Mouse (Mus musculus): ENCODE data around the gene 1700017N19Rik. TPM values are rescaled to one million over a fixed set of nuclear protein-coding genes. Genes with fewer than 3 reads are reported as not detected.

1700017N19Rik gene
- polyA plus RNA-seq, 1 experiment = not detected

GRCm38 (mm10) chr10:100575294-100575693 lies 15.0 kb upstream of the 1700017N19Rik start:
- no peaks in the 10 kb centered on the region for H3K4me1 ChIP-seq (ENCODE audit: control insufficient read depth, insufficient read depth, insufficient read length)
- H3K4me3 ChIP-seq (ENCODE audit: extremely low read depth, insufficient read depth, insufficient read length) = no peak overlapping the region
- no peak overlapping the region for H3K27ac ChIP-seq (ENCODE audit: insufficient read depth, low read length)
- H3K36me3 ChIP-seq (ENCODE audit: control insufficient read depth, insufficient read depth, low read length) = peaks cover 5% of the 10 kb centered on the region; the same call in 1 of the 2 replicates
- WGBS = 90% methylated on average over 7 of the region's 7 CpGs
- TF ChIP-seq CTCF (IDR thresholded peaks at IDR 0.05; ENCODE audit: extremely low read depth, insufficient read depth, insufficient read length, insufficient replicate concordance) (no peak), POLR2A (IDR thresholded peaks at IDR 0.05; ENCODE audit: low read depth, low read length) (no peak)
- no peak for DNase-seq (ENCODE audit: low read depth in 1 of 2, low spot score in 2 of 2)
- H3K27me3 ChIP-seq (ENCODE audit: control insufficient read depth, insufficient read depth, low read length) = no peaks in the 10 kb centered on the region

- no peak for DNase-seq (ENCODE audit: low read depth in 1 of 2, low spot score in 2 of 2)
- TF ChIP-seq CTCF (IDR thresholded peaks at IDR 0.05; ENCODE audit: extremely low read depth, insufficient read depth, insufficient read length, insufficient replicate concordance) (no peak), POLR2A (IDR thresholded peaks at IDR 0.05; ENCODE audit: low read depth, low read length) (no peak)
- Histone ChIP-seq H3K4me1 (ENCODE audit: control insufficient read depth, insufficient read depth, insufficient read length) (0 out of 2 replicates have a peak, but pooled peaks cover 2% of the 10 kb centered on the region), H3K27ac (ENCODE audit: insufficient read depth, low read length) (no peak overlapping the region), H3K4me3 (ENCODE audit: extremely low read depth, insufficient read depth, insufficient read length) (no peak overlapping the region), H3K36me3 (ENCODE audit: control insufficient read depth, insufficient read depth, low read length) (no peaks in the 10 kb centered on the region), H3K27me3 (ENCODE audit: control insufficient read depth, insufficient read depth, low read length) (no peaks in the 10 kb centered on the region)
- WGBS = 90% methylated on average over 3 of the region's 3 CpGs
These were observed 6.1 kb upstream of the 1700017N19Rik start for GRCm38 (mm10) chr10:100584178-100584577.

DNA sequence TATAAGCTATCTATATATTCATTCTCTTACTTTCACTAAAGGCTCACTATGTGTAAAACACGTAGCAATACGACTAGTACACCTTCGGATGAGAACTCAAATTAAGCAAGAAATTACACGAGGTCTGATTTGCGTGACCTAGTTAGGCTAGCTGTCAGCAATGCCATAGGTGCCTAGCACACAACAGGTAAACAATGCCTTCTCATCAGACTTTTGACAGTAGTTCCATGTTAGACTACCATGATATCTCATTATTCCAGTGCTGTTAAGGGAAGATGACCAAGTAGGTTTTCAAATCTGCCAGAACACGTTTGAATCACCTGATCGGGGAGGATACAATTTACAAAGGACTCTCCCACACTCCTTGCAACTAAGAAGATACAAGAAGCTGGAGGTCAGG lies 1.8 kb upstream of the 1700017N19Rik start:
- WGBS = 38% methylated on average over 7 of the region's 7 CpGs
- Histone ChIP-seq H3K27me3 (ENCODE audit: control insufficient read depth, insufficient read depth, low read length) (no peaks in the 10 kb centered on the region), H3K4me1 (ENCODE audit: control insufficient read depth, insufficient read depth, insufficient read length) (0 out of 2 replicates have a peak, but pooled peaks cover 2% of the 10 kb centered on the region), H3K27ac (ENCODE audit: insufficient read depth, low read length) (no peak overlapping the region), H3K36me3 (ENCODE audit: control insufficient read depth, insufficient read depth, low read length) (no peaks in the 10 kb centered on the region), H3K4me3 (ENCODE audit: extremely low read depth, insufficient read depth, insufficient read length) (peak overlapping the region; percentile 98)
- DNase-seq (ENCODE audit: low read depth in 1 of 2, low spot score in 2 of 2) = no peak
- TF ChIP-seq POLR2A (IDR thresholded peaks at IDR 0.05; ENCODE audit: low read depth, low read length) (no peak), CTCF (IDR thresholded peaks at IDR 0.05; ENCODE audit: extremely low read depth, insufficient read depth, insufficient read length, insufficient replicate concordance) (no peak)

DNA sequence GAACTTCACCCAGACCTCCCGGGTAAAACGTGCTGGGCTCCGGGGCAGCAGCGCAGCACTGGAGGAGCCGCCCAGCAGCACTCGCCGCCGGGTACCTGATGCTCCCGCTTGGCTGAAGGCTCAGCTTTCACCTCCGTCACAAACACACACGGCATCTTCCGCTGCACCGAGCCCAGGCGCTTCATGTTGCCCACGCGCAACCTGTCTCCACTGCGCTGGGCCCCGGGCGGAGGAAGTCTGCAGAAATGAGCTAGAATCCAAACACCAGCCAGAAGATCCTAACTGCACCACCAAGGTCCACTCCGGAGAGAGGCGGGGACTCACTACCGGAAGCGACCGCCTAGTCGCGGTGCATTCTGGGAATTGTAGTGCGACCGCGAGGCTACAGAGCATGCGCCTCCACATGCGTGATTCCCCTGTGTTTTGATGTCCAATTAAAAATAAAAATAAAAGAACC lies 1.3 kb upstream of the 1700017N19Rik start:
- TF ChIP-seq CTCF (IDR thresholded peaks at IDR 0.05; ENCODE audit: extremely low read depth, insufficient read depth, insufficient read length, insufficient replicate concordance) = no peak
- TF ChIP-seq POLR2A (IDR thresholded peaks at IDR 0.05; ENCODE audit: low read depth, low read length) = peak; percentile 25; the same call in 1 of the 2 replicates
- under 1% methylated on average over 31 of the region's 31 CpGs for WGBS
- peak; percentile 57 to 83 for DNase-seq (ENCODE audit: low read depth in 1 of 2, low spot score in 2 of 2)
- Histone ChIP-seq H3K4me1 (ENCODE audit: control insufficient read depth, insufficient read depth, insufficient read length) (0 out of 2 replicates have a peak, but pooled peaks cover 2% of the 10 kb centered on the region), H3K27me3 (ENCODE audit: control insufficient read depth, insufficient read depth, low read length) (no peaks in the 10 kb centered on the region), H3K36me3 (ENCODE audit: control insufficient read depth, insufficient read depth, low read length) (no peaks in the 10 kb centered on the region), H3K27ac (ENCODE audit: insufficient read depth, low read length) (0 out of 2 replicates have a peak overlapping the region, but pooled peaks have one; percentile 17), H3K4me3 (ENCODE audit: extremely low read depth, insufficient read depth, insufficient read length) (peak overlapping the region; percentile 98)

DNA sequence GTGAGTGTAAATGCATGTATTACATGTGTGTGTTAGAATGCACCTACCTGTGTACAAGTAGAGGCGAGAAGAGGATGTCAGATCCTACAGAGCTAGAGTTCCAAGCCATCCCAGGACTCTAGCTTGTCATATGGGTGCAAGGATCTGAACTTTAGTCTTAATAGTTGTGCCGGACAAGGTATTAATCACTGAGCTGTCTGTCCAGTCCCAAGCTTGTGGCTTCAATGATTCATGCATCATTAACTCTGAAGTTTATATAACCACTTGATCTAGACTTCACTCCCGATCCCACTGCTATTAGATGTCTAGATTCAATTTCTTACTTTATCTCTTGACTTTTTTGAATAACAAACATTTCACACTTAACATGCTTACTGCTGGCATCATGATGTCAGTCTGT lies 8.1 kb downstream of the 1700017N19Rik start:
- H3K36me3 ChIP-seq (ENCODE audit: control insufficient read depth, insufficient read depth, low read length) = no peaks in the 10 kb centered on the region
- WGBS = 91% methylated on average over 3 of the region's 3 CpGs
- H3K27me3 ChIP-seq (ENCODE audit: control insufficient read depth, insufficient read depth, low read length) = no peaks in the 10 kb centered on the region
- no peak overlapping the region for H3K27ac ChIP-seq (ENCODE audit: insufficient read depth, low read length)
- TF ChIP-seq CTCF (IDR thresholded peaks at IDR 0.05; ENCODE audit: extremely low read depth, insufficient read depth, insufficient read length, insufficient replicate concordance) (no peak), POLR2A (IDR thresholded peaks at IDR 0.05; ENCODE audit: low read depth, low read length) (no peak)
- H3K4me1 ChIP-seq (ENCODE audit: control insufficient read depth, insufficient read depth, insufficient read length) = no peaks in the 10 kb centered on the region
- no peak overlapping the region for H3K4me3 ChIP-seq (ENCODE audit: extremely low read depth, insufficient read depth, insufficient read length)
- no peak for DNase-seq (ENCODE audit: low read depth in 1 of 2, low spot score in 2 of 2)

GRCm38 (mm10) chr10:100603511-100603910 lies 13.2 kb downstream of the 1700017N19Rik start:
- Histone ChIP-seq H3K4me3 (ENCODE audit: extremely low read depth, insufficient read depth, insufficient read length) (no peak overlapping the region), H3K27me3 (ENCODE audit: control insufficient read depth, insufficient read depth, low read length) (no peaks in the 10 kb centered on the region), H3K4me1 (ENCODE audit: control insufficient read depth, insufficient read depth, insufficient read length) (no peaks in the 10 kb centered on the region), H3K36me3 (ENCODE audit: control insufficient read depth, insufficient read depth, low read length) (no peaks in the 10 kb centered on the region), H3K27ac (ENCODE audit: insufficient read depth, low read length) (no peak overlapping the region)
- 90% methylated on average over 9 of the region's 9 CpGs for WGBS
- TF ChIP-seq CTCF (IDR thresholded peaks at IDR 0.05; ENCODE audit: extremely low read depth, insufficient read depth, insufficient read length, insufficient replicate concordance) (no peak), POLR2A (IDR thresholded peaks at IDR 0.05; ENCODE audit: low read depth, low read length) (no peak)
- no peak for DNase-seq (ENCODE audit: low read depth in 1 of 2, low spot score in 2 of 2)

DNA sequence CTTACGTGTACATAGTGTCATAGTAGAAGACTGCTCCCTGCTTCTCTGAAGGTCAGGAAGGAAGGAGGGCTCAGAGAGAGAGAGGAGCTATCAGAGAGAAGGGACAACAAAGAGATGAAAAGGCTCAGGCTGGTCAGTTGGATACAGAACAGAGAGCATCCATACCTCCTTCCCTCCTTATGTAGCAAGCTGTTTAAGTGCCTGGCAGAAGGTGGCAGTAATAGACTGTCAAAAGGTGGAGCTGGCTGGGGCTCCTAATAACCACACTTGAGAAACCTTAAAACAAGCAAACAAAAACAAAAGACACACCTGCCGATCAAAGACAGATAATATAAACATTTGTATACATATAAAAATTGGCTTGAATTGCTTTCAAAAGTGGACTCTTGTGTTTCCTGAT lies 14.0 kb downstream of the 1700017N19Rik start:
- no peak for DNase-seq (ENCODE audit: low read depth in 1 of 2, low spot score in 2 of 2)
- no peak overlapping the region for H3K27ac ChIP-seq (ENCODE audit: insufficient read depth, low read length)
- no peak overlapping the region for H3K4me3 ChIP-seq (ENCODE audit: extremely low read depth, insufficient read depth, insufficient read length)
- no peaks in the 10 kb centered on the region for H3K4me1 ChIP-seq (ENCODE audit: control insufficient read depth, insufficient read depth, insufficient read length)
- H3K36me3 ChIP-seq (ENCODE audit: control insufficient read depth, insufficient read depth, low read length) = no peaks in the 10 kb centered on the region
- TF ChIP-seq POLR2A (IDR thresholded peaks at IDR 0.05; ENCODE audit: low read depth, low read length) = no peak
- no peaks in the 10 kb centered on the region for H3K27me3 ChIP-seq (ENCODE audit: control insufficient read depth, insufficient read depth, low read length)
- 60% methylated on average over 2 of the region's 2 CpGs for WGBS
